Mouse (Mus musculus) heart, embryonic 11.5 days (tissue): ENCODE results near the gene Aldoc. TPM values are rescaled to one million over a fixed set of nuclear protein-coding genes. Genes with fewer than 3 reads are reported as not detected.

Source experiments
- ATAC-seq: fragments of 200-750 bp; cut with Nextera tagmentation; replicated peaks from 2 replicates; pipeline ENCODE4 v1.8.0; 2017; ENCODE audit warnings: moderate library complexity; ENCODE audit not compliant: insufficient number of reproducible peaks, low FRiP score, low TSS enrichment
- H3K27ac ChIP-seq: fragments of 300-500 bp; sonication (generic); 2 replicates; pipeline ENCODE4 v1.5.1; 2014; ENCODE audit warnings: mild to moderate bottlenecking, low read depth, low read length
- H3K27me3 ChIP-seq: fragments of 300-500 bp; sonication (generic); 2 replicates; pipeline ENCODE4 v1.6.1; 2014; ENCODE audit warnings: mild to moderate bottlenecking, low read length, mixed read lengths; ENCODE audit not compliant: control insufficient read depth, insufficient read depth
- H3K36me3 ChIP-seq: fragments of 300-500 bp; sonication (generic); 2 replicates; pipeline ENCODE4 v1.6.1; 2014; ENCODE audit warnings: mild to moderate bottlenecking, low read length, moderate library complexity, mixed read lengths; ENCODE audit not compliant: control insufficient read depth, insufficient read depth
- H3K4me1 ChIP-seq: fragments of 300-500 bp; sonication (generic); 2 replicates; pipeline ENCODE4 v1.6.1; 2014; ENCODE audit warnings: low read length; ENCODE audit not compliant: control insufficient read depth, insufficient read depth
- H3K4me2 ChIP-seq: fragments of 300-500 bp; sonication (generic); 2 replicates; pipeline ENCODE4 v1.6.1; 2014; ENCODE audit warnings: mild to moderate bottlenecking, moderate library complexity
- H3K4me3 ChIP-seq: fragments of 300-500 bp; sonication (generic); 2 replicates; pipeline ENCODE4 v1.5.1; 2014; ENCODE audit warnings: low read depth, low read length
- H3K9ac ChIP-seq: fragments of 300-500 bp; sonication (generic); 2 replicates; pipeline ENCODE4 v1.6.1; 2014; ENCODE audit warnings: mild to moderate bottlenecking, low read depth, low read length, moderate library complexity
- H3K9me3 ChIP-seq: fragments of 300-500 bp; sonication (generic); replicated peaks from 2 replicates; pipeline ENCODE4 v1.6.1; 2016; ENCODE audit warnings: low read length; ENCODE audit not compliant: control insufficient read depth
- WGBS: fragments of 180-500 bp; shearing (Covaris S2); extraction: QIAGEN DNeasy Blood & Tissue Kit; methylation state at CpG from one replicate; pipeline ENCODE4 v1.1.7; 2014; ENCODE audit not compliant: insufficient replicate concordance; 5-methylcytosine and 5-hydroxymethylcytosine counted together
- polyA plus RNA-seq: library from polyadenylated mRNA; unstranded; fragments of >200 nt; fragmentation: Nextera tagmentation; extraction: Ambion mirVana; gene quantifications from 2 replicates; pipeline ENCODE4 v1.2.1, GENCODE M21; 2014

Gene Aldoc
- polyA plus RNA-seq, 1 experiment from 2014 or later, result 12.4 TPM

GRCm38 (mm10) chr11:78301357-78302084 is 21.2 kb upstream of the Aldoc start, which contains the start of gene Spag5:
Gene Spag5 (plus strand): TSS chr11:78301529.
- ATAC-seq, result peak; percentile 98
- no peaks in the 10 kb centered on the region for H3K9me3 ChIP-seq
- no peaks in the 10 kb centered on the region for H3K4me1 ChIP-seq
- H3K36me3 ChIP-seq, result peaks cover 13% of the 10 kb centered on the region
- H3K4me3 ChIP-seq, result peak within 1 kb of the TSS; percentile 81
- peak within 1 kb of the TSS; percentile 77 for H3K9ac ChIP-seq
- peak within 1 kb of the TSS; percentile 76 for H3K27ac ChIP-seq
- under 1% methylated on average over 49 of the region's 49 CpGs for WGBS
- no peaks in the 10 kb centered on the region for H3K27me3 ChIP-seq
- H3K4me2 ChIP-seq, result peak within 1 kb of the TSS; percentile 81

GRCm38 (mm10) chr11:78305272-78305671 is 17.5 kb upstream of the Aldoc start:
- Histone ChIP-seq H3K27ac (no peak overlapping the region), H3K4me1 (no peaks in the 10 kb centered on the region), H3K36me3 (peaks cover 25% of the 10 kb centered on the region), H3K4me2 (no peak overlapping the region), H3K27me3 (no peaks in the 10 kb centered on the region), H3K9ac (no peak overlapping the region), H3K4me3 (no peak overlapping the region), H3K9me3 (no peaks in the 10 kb centered on the region)
- WGBS, result 93% methylated on average over 4 of the region's 4 CpGs
- no peak for ATAC-seq

- H3K27me3 ChIP-seq, result no peaks in the 10 kb centered on the region
- no peaks in the 10 kb centered on the region for H3K9me3 ChIP-seq
- H3K9ac ChIP-seq, result no peak overlapping the region
- no peak overlapping the region for H3K27ac ChIP-seq
- H3K4me2 ChIP-seq, result no peak overlapping the region
- no peak overlapping the region for H3K4me3 ChIP-seq
- no peaks in the 10 kb centered on the region for H3K4me1 ChIP-seq
- ATAC-seq, result no peak
- WGBS, result 92% methylated on average over 8 of the region's 8 CpGs
- peaks cover 39% of the 10 kb centered on the region for H3K36me3 ChIP-seq
These were observed 11.8 kb upstream of the Aldoc start for GRCm38 (mm10) chr11:78310861-78311511.

GRCm38 (mm10) chr11:78313662-78314061 is 9.1 kb upstream of the Aldoc start:
- 97% methylated on average over 2 of the region's 2 CpGs for WGBS
- no peak overlapping the region for H3K4me2 ChIP-seq
- H3K9ac ChIP-seq, result no peak overlapping the region
- H3K9me3 ChIP-seq, result no peaks in the 10 kb centered on the region
- ATAC-seq, result no peak
- H3K27me3 ChIP-seq, result no peaks in the 10 kb centered on the region
- no peak overlapping the region for H3K4me3 ChIP-seq
- H3K36me3 ChIP-seq, result peaks cover 49% of the 10 kb centered on the region
- no peaks in the 10 kb centered on the region for H3K4me1 ChIP-seq
- H3K27ac ChIP-seq, result no peak overlapping the region

GRCm38 (mm10) chr11:78318411-78318810 is 4.4 kb upstream of the Aldoc start:
- Histone ChIP-seq H3K27me3 (no peaks in the 10 kb centered on the region), H3K4me1 (peaks cover 4% of the 10 kb centered on the region; the same call in 1 of the 2 replicates), H3K27ac (no peak overlapping the region), H3K36me3 (peaks cover 56% of the 10 kb centered on the region), H3K9me3 (no peaks in the 10 kb centered on the region), H3K4me3 (no peak overlapping the region), H3K4me2 (no peak overlapping the region), H3K9ac (no peak overlapping the region)
- no peak for ATAC-seq
- WGBS, result 92% methylated on average over 2 of the region's 2 CpGs

- Histone ChIP-seq H3K9me3 (no peaks in the 10 kb centered on the region), H3K27ac (no peak overlapping the region), H3K27me3 (no peaks in the 10 kb centered on the region), H3K9ac (no peak overlapping the region), H3K4me1 (peaks cover 4% of the 10 kb centered on the region; the same call in 1 of the 2 replicates), H3K4me3 (no peak overlapping the region), H3K36me3 (peaks cover 35% of the 10 kb centered on the region), H3K4me2 (peak overlapping the region; percentile 52)
- WGBS, result 54% methylated on average over 2 of the region's 2 CpGs
- no peak for ATAC-seq
These were observed 514 bp upstream of the Aldoc start for GRCm38 (mm10) chr11:78322076-78322831.

GRCm38 (mm10) chr11:78324000-78324785 is 1.4 kb downstream of the Aldoc start:
- WGBS, result 88% methylated on average over 15 of the region's 15 CpGs
- peaks cover 4% of the 10 kb centered on the region for H3K4me1 ChIP-seq
- no peak for ATAC-seq
- H3K4me2 ChIP-seq, result no peak overlapping the region
- H3K4me3 ChIP-seq, result no peak overlapping the region
- H3K9me3 ChIP-seq, result no peaks in the 10 kb centered on the region
- no peak overlapping the region for H3K27ac ChIP-seq
- peaks cover 19% of the 10 kb centered on the region for H3K36me3 ChIP-seq
- H3K9ac ChIP-seq, result no peak overlapping the region
- H3K27me3 ChIP-seq, result no peaks in the 10 kb centered on the region

GRCm38 (mm10) chr11:78324965-78325364 is 2.2 kb downstream of the Aldoc start:
- H3K9me3 ChIP-seq, result no peaks in the 10 kb centered on the region
- H3K4me2 ChIP-seq, result no peak overlapping the region
- no peak overlapping the region for H3K27ac ChIP-seq
- 96% methylated on average over 12 of the region's 12 CpGs for WGBS
- H3K4me3 ChIP-seq, result no peak overlapping the region
- H3K9ac ChIP-seq, result no peak overlapping the region
- no peak for ATAC-seq
- peaks cover 4% of the 10 kb centered on the region for H3K4me1 ChIP-seq
- peaks cover 14% of the 10 kb centered on the region for H3K36me3 ChIP-seq
- H3K27me3 ChIP-seq, result no peaks in the 10 kb centered on the region
